Mouse (Mus musculus): Measurements from ENCODE around the gene Wdfy1.

DNA sequence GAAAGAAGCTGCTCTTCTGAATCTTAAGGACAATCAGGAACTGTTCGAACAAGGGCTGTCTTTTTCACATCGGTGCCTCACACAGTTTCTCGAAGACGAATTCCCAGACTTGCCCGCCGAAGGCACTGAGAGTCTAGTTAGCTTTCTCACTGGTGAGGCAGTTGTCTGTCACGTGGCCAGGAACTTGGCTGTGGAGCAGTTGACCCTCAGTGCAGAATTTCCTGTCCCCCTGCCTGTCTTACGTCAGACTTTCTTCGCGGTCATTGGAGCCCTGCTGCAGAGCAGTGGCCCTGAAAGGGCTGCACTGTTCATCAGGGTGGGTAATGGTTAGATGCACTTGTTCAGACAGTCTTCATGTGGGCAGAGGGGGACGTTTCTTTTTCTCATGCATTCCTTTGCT, 2.1 kb upstream of the Wdfy1 start:
- TF ChIP-seq POLR2A (IDR thresholded peaks at IDR 0.05; ENCODE audit: borderline replicate concordance, control insufficient read depth, low read depth, low read length) (no peak), CTCF (IDR thresholded peaks at IDR 0.05; ENCODE audit: control insufficient read depth, insufficient read depth, low read length) (no peak)

Data from bone marrow, adult 2 months (tissue).